Mouse (Mus musculus): ENCODE results near the gene Gm3435. TPM values are rescaled to one million over a fixed set of nuclear protein-coding genes. Genes with fewer than 3 reads are reported as not detected.

Gene Gm3435
- total RNA-seq, 2 experiments from 2014 or later = 3.6 to 3.7 TPM

Other genes starting within 250 kb of the Gm3435 start
- 1 to 10 TPM; 4.6 to 4.8 TPM for gene Wdr27, start 67.0 kb upstream of the Gm3435 start, total RNA-seq (2021)
- 10 to 100 TPM; 16.7 to 18.4 TPM for gene 1600012H06Rik, start 67.0 kb upstream of the Gm3435 start, total RNA-seq (2021)
- gene Phf10, start 48.9 kb upstream of the Gm3435 start, total RNA-seq (2021) = 10 to 100 TPM; 61.1 to 63.6 TPM
- 1 to 10 TPM; 3.5 to 5.1 TPM for gene 9030025P20Rik, start 31.7 kb upstream of the Gm3435 start, total RNA-seq (2021)
- not detected for gene Gm3417, start 31.4 kb upstream of the Gm3435 start, total RNA-seq (2021)
- gene Ermard, start 31.0 kb downstream of the Gm3435 start, total RNA-seq (2021) = 10 to 100 TPM; 46.6 to 47.6 TPM
- 1 to 10 TPM in 1 of 2 experiments, not detected in 1; 1.4 TPM for gene Tcte3, start 31.3 kb downstream of the Gm3435 start, total RNA-seq (2021)
- 1 to 10 TPM; 6.9 to 7.0 TPM for gene Gm3448, start 31.4 kb downstream of the Gm3435 start, total RNA-seq (2021)

Data from left cerebral cortex, postnatal 25 days (tissue).